Mouse (Mus musculus) midbrain, embryonic 12.5 days (tissue): ENCODE measurements around the gene Cdkl2. TPM values are rescaled to one million over a fixed set of nuclear protein-coding genes. Genes with fewer than 3 reads are reported as not detected.

Experiments
- ATAC-seq: fragments of 200-750 bp; cut with Nextera tagmentation; 2 replicates; pipeline ENCODE4 v1.8.0; 2017; ENCODE audit warnings: low read depth, moderate TSS enrichment, moderate library complexity; ENCODE audit not compliant: low FRiP score
- H3K27ac ChIP-seq: fragments of 300-500 bp; sonication (generic); replicated peaks from 2 replicates; pipeline ENCODE4 v1.5.1; 2016; ENCODE audit warnings: mild to moderate bottlenecking
- H3K27me3 ChIP-seq: fragments of 300-500 bp; sonication (generic); 2 replicates; pipeline ENCODE4 v1.6.1; 2016; ENCODE audit warnings: mild to moderate bottlenecking
- H3K36me3 ChIP-seq: fragments of 300-500 bp; sonication (generic); 2 replicates; pipeline ENCODE4 v1.6.1; 2016
- H3K4me1 ChIP-seq: fragments of 300-500 bp; sonication (generic); 2 replicates; pipeline ENCODE4 v1.6.1; 2016
- H3K4me2 ChIP-seq: fragments of 300-500 bp; sonication (generic); replicated peaks from 2 replicates; pipeline ENCODE4 v1.6.1; 2016; ENCODE audit warnings: mild to moderate bottlenecking, moderate library complexity
- H3K4me3 ChIP-seq: fragments of 300-500 bp; sonication (generic); 2 replicates; pipeline ENCODE4 v1.5.1; 2016; ENCODE audit warnings: mild to moderate bottlenecking
- H3K9ac ChIP-seq: fragments of 300-500 bp; sonication (generic); replicated peaks from 2 replicates; pipeline ENCODE4 v1.6.1; 2016; ENCODE audit warnings: mild to moderate bottlenecking, moderate library complexity
- H3K9me3 ChIP-seq: fragments of 300-500 bp; sonication (generic); 2 replicates; pipeline ENCODE4 v1.6.1; 2016; ENCODE audit warnings: mild to moderate bottlenecking
- WGBS: fragments of 180-500 bp; shearing (Covaris S2); methylation state at CpG from one replicate; pipeline ENCODE4 v1.1.7; 2016; 5-methylcytosine and 5-hydroxymethylcytosine counted together
- polyA plus RNA-seq: library from polyadenylated mRNA; unstranded; fragments of >200 nt; fragmentation: Nextera tagmentation; extraction: Ambion mirVana; gene quantifications from 2 replicates; pipeline ENCODE4 v1.2.1, GENCODE M21; 2016

Cdkl2 gene
- polyA plus RNA-seq, 1 experiment from 2014 or later: 0.99 TPM

- no peaks in the 10 kb centered on the region for H3K4me1 ChIP-seq
- H3K27ac ChIP-seq: no peak overlapping the region
- no peak for ATAC-seq
- H3K9me3 ChIP-seq: no peaks in the 10 kb centered on the region
- H3K4me2 ChIP-seq: no peak overlapping the region
- no peaks in the 10 kb centered on the region for H3K27me3 ChIP-seq
- no peak overlapping the region for H3K9ac ChIP-seq
- H3K4me3 ChIP-seq: no peak overlapping the region
- WGBS: 83% methylated on average over 9 of the region's 9 CpGs
- no peaks in the 10 kb centered on the region for H3K36me3 ChIP-seq
These were observed 54.4 kb downstream of the Cdkl2 start for GRCm38 (mm10) chr5:91989261-91989660.

GRCm38 (mm10) chr5:91987799-91988198, 55.9 kb downstream of the Cdkl2 start:
- no peak overlapping the region for H3K4me3 ChIP-seq
- WGBS: 95% methylated on average over 2 of the region's 2 CpGs
- no peak for ATAC-seq

GRCm38 (mm10) chr5:91987236-91987635, 56.4 kb downstream of the Cdkl2 start, which contains the start of gene Odaph:
Gene Odaph, plus strand, starts transcription at chr5:91987475.
- Histone ChIP-seq H3K4me1 (no peaks in the 10 kb centered on the region), H3K9ac (no peak within 1 kb of the TSS), H3K36me3 (no peaks in the 10 kb centered on the region), H3K27me3 (no peaks in the 10 kb centered on the region), H3K4me3 (no peak within 1 kb of the TSS), H3K4me2 (no peak within 1 kb of the TSS), H3K9me3 (no peaks in the 10 kb centered on the region), H3K27ac (no peak within 1 kb of the TSS)
- ATAC-seq: no peak
- 68% methylated on average over 4 of the region's 4 CpGs for WGBS

More at GRCm38 (mm10) chr5:91987799-91988198, 55.9 kb downstream of the Cdkl2 start:
- Histone ChIP-seq H3K27me3 (no peaks in the 10 kb centered on the region), H3K4me1 (no peaks in the 10 kb centered on the region), H3K4me2 (no peak overlapping the region), H3K9me3 (no peaks in the 10 kb centered on the region), H3K27ac (no peak overlapping the region), H3K36me3 (no peaks in the 10 kb centered on the region), H3K9ac (no peak overlapping the region)

- 18% methylated on average over 2 of the region's 2 CpGs for WGBS
- H3K9ac ChIP-seq: no peak overlapping the region
- ATAC-seq: no peak
These were observed 58.0 kb downstream of the Cdkl2 start for GRCm38 (mm10) chr5:91985721-91986120.

GRCm38 (mm10) chr5:91983490-91983889, 60.2 kb downstream of the Cdkl2 start:
- Histone ChIP-seq H3K27ac (no peak overlapping the region), H3K36me3 (no peaks in the 10 kb centered on the region), H3K9me3 (no peaks in the 10 kb centered on the region), H3K27me3 (no peaks in the 10 kb centered on the region), H3K4me3 (no peak overlapping the region), H3K4me1 (no peaks in the 10 kb centered on the region), H3K9ac (no peak overlapping the region), H3K4me2 (no peak overlapping the region)
- WGBS: 69% methylated on average over 2 of the region's 2 CpGs
- ATAC-seq: no peak

More at GRCm38 (mm10) chr5:91985721-91986120, 58.0 kb downstream of the Cdkl2 start:
- H3K27ac ChIP-seq: no peak overlapping the region
- no peak overlapping the region for H3K4me3 ChIP-seq
- no peaks in the 10 kb centered on the region for H3K27me3 ChIP-seq
- no peak overlapping the region for H3K4me2 ChIP-seq
- no peaks in the 10 kb centered on the region for H3K4me1 ChIP-seq
- no peaks in the 10 kb centered on the region for H3K36me3 ChIP-seq
- H3K9me3 ChIP-seq: no peaks in the 10 kb centered on the region

GRCm38 (mm10) chr5:91981176-91981840, 62.4 kb downstream of the Cdkl2 start:
- 92% methylated on average over 11 of the region's 11 CpGs for WGBS
- Histone ChIP-seq H3K9ac (no peak overlapping the region), H3K4me1 (no peaks in the 10 kb centered on the region), H3K27me3 (no peaks in the 10 kb centered on the region), H3K27ac (no peak overlapping the region), H3K4me2 (no peak overlapping the region), H3K4me3 (no peak overlapping the region), H3K9me3 (no peaks in the 10 kb centered on the region), H3K36me3 (no peaks in the 10 kb centered on the region)
- ATAC-seq: no peak

- Histone ChIP-seq H3K4me1 (no peaks in the 10 kb centered on the region), H3K4me3 (no peak overlapping the region), H3K36me3 (no peaks in the 10 kb centered on the region), H3K4me2 (no peak overlapping the region), H3K9ac (no peak overlapping the region), H3K27me3 (no peaks in the 10 kb centered on the region), H3K27ac (no peak overlapping the region), H3K9me3 (no peaks in the 10 kb centered on the region)
- 82% methylated on average over 2 of the region's 2 CpGs for WGBS
- ATAC-seq: no peak
These were observed 66.3 kb downstream of the Cdkl2 start for GRCm38 (mm10) chr5:91977397-91977770.

GRCm38 (mm10) chr5:91976566-91977396, 66.9 kb downstream of the Cdkl2 start:
- WGBS: 71% methylated on average over 10 of the region's 10 CpGs
- Histone ChIP-seq H3K4me2 (no peak overlapping the region), H3K36me3 (no peaks in the 10 kb centered on the region), H3K27me3 (no peaks in the 10 kb centered on the region), H3K4me3 (no peak overlapping the region), H3K4me1 (no peaks in the 10 kb centered on the region), H3K27ac (no peak overlapping the region), H3K9ac (no peak overlapping the region), H3K9me3 (no peaks in the 10 kb centered on the region)
- ATAC-seq: no peak

- 96% methylated on average over 9 of the region's 9 CpGs for WGBS
- no peak overlapping the region for H3K9ac ChIP-seq
- no peaks in the 10 kb centered on the region for H3K4me1 ChIP-seq
- H3K27me3 ChIP-seq: no peaks in the 10 kb centered on the region
- no peak overlapping the region for H3K27ac ChIP-seq
- no peaks in the 10 kb centered on the region for H3K36me3 ChIP-seq
- H3K4me3 ChIP-seq: no peak overlapping the region
- H3K4me2 ChIP-seq: no peak overlapping the region
- ATAC-seq: no peak
- no peaks in the 10 kb centered on the region for H3K9me3 ChIP-seq
These were observed 67.9 kb downstream of the Cdkl2 start for GRCm38 (mm10) chr5:91975758-91976157.

GRCm38 (mm10) chr5:91974002-91974401, 69.7 kb downstream of the Cdkl2 start:
- Histone ChIP-seq H3K4me1 (no peaks in the 10 kb centered on the region), H3K9me3 (no peaks in the 10 kb centered on the region), H3K27ac (no peak overlapping the region), H3K36me3 (no peaks in the 10 kb centered on the region), H3K27me3 (no peaks in the 10 kb centered on the region), H3K4me2 (no peak overlapping the region), H3K9ac (no peak overlapping the region), H3K4me3 (no peak overlapping the region)
- no peak for ATAC-seq
- WGBS: 91% methylated on average over 7 of the region's 7 CpGs

- 97% methylated on average over 3 of the region's 3 CpGs for WGBS
- Histone ChIP-seq H3K36me3 (no peaks in the 10 kb centered on the region), H3K4me1 (no peaks in the 10 kb centered on the region), H3K27me3 (no peaks in the 10 kb centered on the region), H3K9me3 (no peaks in the 10 kb centered on the region), H3K9ac (no peak overlapping the region), H3K4me2 (no peak overlapping the region), H3K4me3 (no peak overlapping the region), H3K27ac (no peak overlapping the region)
- no peak for ATAC-seq
These were observed 71.6 kb downstream of the Cdkl2 start for GRCm38 (mm10) chr5:91972046-91972445.

- H3K27ac ChIP-seq: peak within 1 kb of the TSS; percentile 98
- no peaks in the 10 kb centered on the region for H3K27me3 ChIP-seq
- ATAC-seq: peak; percentile 97
- H3K4me3 ChIP-seq: peak within 1 kb of the TSS; percentile 75
- no peaks in the 10 kb centered on the region for H3K9me3 ChIP-seq
- peak within 1 kb of the TSS; percentile 72 for H3K4me2 ChIP-seq
- peaks cover 26% of the 10 kb centered on the region for H3K4me1 ChIP-seq
- under 1% methylated on average over 62 of the region's 65 CpGs for WGBS
- peak within 1 kb of the TSS; percentile 76 for H3K9ac ChIP-seq
- peaks cover under 1% of the 10 kb centered on the region; the same call in 1 of the 2 replicates for H3K36me3 ChIP-seq
These were observed 80.8 kb downstream of the Cdkl2 start, which contains the start of gene Rchy1 for GRCm38 (mm10) chr5:91962639-91963440. Gene Rchy1, minus strand, starts transcription at chr5:91963068.
